Mouse (Mus musculus) cerebellum, postnatal 14 days (tissue): ENCODE data around the gene Gm13102.
"Not testable (repeated sequence)": the region's sequence is repeated elsewhere in the genome, so short reads cannot be mapped to it uniquely, and the experiment has no call there.

Experiments used
- DNase-seq, 2 experiments: peaks; one replicate each; pipeline ENCODE4 v3.0.0; 2021; ENCODE audit warnings: mixed read lengths in 2 of 2

The Gm13102 gene

DNA sequence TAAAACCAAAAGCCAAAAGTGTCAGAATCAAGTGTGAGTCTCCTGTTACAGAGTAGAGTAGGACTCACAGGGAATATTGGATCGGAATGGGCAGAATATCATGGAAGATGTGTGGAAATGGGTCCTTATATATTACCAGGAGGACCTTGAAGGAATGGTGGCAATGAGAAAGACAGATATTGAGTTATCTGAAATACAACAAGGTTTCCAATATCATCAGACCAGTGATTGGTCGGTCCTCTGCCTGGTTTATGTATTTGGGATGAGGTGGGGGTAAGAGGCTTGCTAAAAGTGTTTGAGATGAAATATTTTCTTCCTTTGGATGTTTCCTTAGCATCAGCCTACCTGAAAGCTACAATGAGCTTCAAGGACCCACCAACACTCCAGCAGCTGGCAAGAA is at the start of gene Gm13102:
Gm13102 (plus strand) TSS at position 301 of the 400 bp plus-strand sequence.
- not testable (repeated sequence) for DNase-seq

- DNase-seq: not testable (repeated sequence)
Measured at GRCm38 (mm10) chr4:144058826-144059225, 47.4 kb upstream of the Gm13102 start, which contains the start of gene Pramel4. TSS of gene Pramel4 (plus strand) at chr4:144059126.
